Mouse (Mus musculus): Measurements from ENCODE around the gene Slc4a2. TPM values are rescaled to one million over a fixed set of nuclear protein-coding genes. Genes with fewer than 3 reads are reported as not detected.
A peak's percentile ranks its signal among the peaks of the same experiment; 100 is the strongest.

Gene Slc4a2
- total and polyA plus RNA-seq, 2 experiments from 2014 or later = 11.8 to 35.7 TPM

DNA sequence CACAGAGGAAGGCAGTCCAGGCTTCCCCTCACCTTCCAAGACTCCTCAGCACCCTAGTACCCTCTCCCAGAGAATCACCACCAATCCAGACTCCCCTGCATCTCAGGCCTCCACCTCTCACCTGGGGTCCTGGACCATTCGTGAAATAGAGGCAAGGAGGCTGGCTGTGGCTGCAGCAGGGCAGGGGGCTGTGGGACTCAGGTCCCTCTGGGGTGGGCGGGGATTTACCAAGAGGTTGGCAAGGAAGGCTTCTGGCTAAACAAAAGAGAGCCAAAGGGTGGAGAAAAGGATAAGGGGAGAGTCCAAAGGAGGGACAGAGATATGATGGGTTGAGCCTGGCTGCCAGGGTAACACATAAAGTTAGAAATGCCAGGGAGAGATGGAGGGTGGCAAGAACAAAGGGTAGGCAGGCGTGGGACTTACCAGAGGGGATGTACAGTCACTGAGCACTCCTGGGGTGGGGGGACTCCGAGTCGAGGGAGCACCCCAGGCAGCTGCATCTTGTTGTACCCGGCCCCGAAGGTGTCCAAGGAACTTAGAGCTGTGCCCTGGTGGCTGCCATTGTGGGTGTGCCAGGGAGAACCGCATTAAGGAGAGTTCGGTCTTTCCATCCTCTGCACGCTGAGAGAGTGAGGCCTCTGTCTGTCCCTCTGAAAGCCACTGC is 37.6 kb upstream of the Slc4a2 start:
- 0 out of 2 replicates have a peak, but pooled peaks cover 7% of the 10 kb centered on the region for H3K27me3 ChIP-seq (ENCODE audit: insufficient read depth, low read length)
- no peak overlapping the region for H3K9ac ChIP-seq (replicated peaks; ENCODE audit: low read length, poor library complexity, severe bottlenecking)
- H3K9me3 ChIP-seq (ENCODE audit: low read length) = no peaks in the 10 kb centered on the region
- TF ChIP-seq CTCF (IDR thresholded peaks at IDR 0.05) = no peak
- WGBS = 78% methylated on average over 10 of the region's 10 CpGs
- no peak for DNase-seq (ENCODE audit: low spot score)
- no peak for ATAC-seq (ENCODE audit: low FRiP score)
- peaks cover 25% of the 10 kb centered on the region for H3K4me1 ChIP-seq (ENCODE audit: insufficient read depth, low read length)
- H3K4me3 ChIP-seq (ENCODE audit: low read depth, low read length) = no peak overlapping the region
- H3K36me3 ChIP-seq (ENCODE audit: insufficient read depth, low read length) = no peaks in the 10 kb centered on the region
- no peak overlapping the region for H3K27ac ChIP-seq (ENCODE audit: low read depth, low read length)
- no peak overlapping the region for H3K4me2 ChIP-seq (ENCODE audit: low read depth, low read length, poor library complexity, severe bottlenecking)

GRCm38 (mm10) chr5:24387264-24388241 is 36.1 kb upstream of the Slc4a2 start:
- Histone ChIP-seq H3K36me3 (ENCODE audit: insufficient read depth, low read length) (no peaks in the 10 kb centered on the region), H3K4me1 (ENCODE audit: insufficient read depth, low read length) (peaks cover 25% of the 10 kb centered on the region), H3K9me3 (ENCODE audit: low read length) (no peaks in the 10 kb centered on the region), H3K27me3 (ENCODE audit: insufficient read depth, low read length) (0 out of 2 replicates have a peak, but pooled peaks cover 7% of the 10 kb centered on the region), H3K9ac (replicated peaks; ENCODE audit: low read length, poor library complexity, severe bottlenecking) (peak overlapping the region; percentile 69), H3K27ac (ENCODE audit: low read depth, low read length) (0 out of 2 replicates have a peak overlapping the region, but pooled peaks have one; percentile 18), H3K4me3 (ENCODE audit: low read depth, low read length) (peak overlapping the region; percentile 51), H3K4me2 (ENCODE audit: low read depth, low read length, poor library complexity, severe bottlenecking) (peak overlapping the region; percentile 96)
- peak; percentile 88 for DNase-seq (ENCODE audit: low spot score)
- under 1% methylated on average over 72 of the region's 73 CpGs for WGBS
- ATAC-seq (ENCODE audit: low FRiP score) = peak; percentile 35
- TF ChIP-seq CTCF (IDR thresholded peaks at IDR 0.05) = peak; percentile 70

DNA sequence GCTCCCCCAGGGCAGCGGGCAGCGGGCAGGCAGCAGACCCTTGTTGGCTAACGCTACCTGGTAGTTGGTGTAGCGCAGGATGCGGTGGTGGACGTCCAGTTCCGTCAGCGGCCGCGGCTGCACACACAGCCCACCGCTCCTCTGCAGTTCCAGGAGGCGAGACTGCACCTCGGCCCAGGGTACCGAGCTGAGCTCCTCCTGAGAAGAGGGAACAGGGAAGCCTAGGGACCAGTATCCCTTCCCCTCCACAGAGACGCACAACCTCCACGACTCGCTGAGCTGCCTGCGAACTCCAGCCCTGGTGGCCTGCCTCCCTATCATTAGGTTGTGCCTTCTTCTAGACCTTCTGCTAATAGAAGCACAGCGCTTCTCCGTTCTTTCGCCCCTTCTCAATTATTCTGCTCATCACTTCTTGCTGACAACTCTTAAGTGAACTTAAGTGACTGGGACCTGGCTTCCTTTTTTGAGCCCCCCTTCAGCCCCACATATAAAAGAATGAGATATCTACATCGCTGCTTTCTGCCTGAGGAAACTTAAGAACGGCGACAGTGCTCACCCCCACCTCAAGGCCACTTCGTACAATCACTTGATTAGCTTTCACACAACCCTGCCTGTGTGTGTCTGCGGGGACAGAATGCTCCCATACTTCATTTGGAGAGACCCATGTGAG is 35.3 kb upstream of the Slc4a2 start:
- H3K9ac ChIP-seq (replicated peaks; ENCODE audit: low read length, poor library complexity, severe bottlenecking) = peak overlapping the region; percentile 69
- 28% methylated on average over 23 of the region's 26 CpGs for WGBS
- H3K27me3 ChIP-seq (ENCODE audit: insufficient read depth, low read length) = 0 out of 2 replicates have a peak, but pooled peaks cover 7% of the 10 kb centered on the region
- ATAC-seq (ENCODE audit: low FRiP score) = no peak
- no peak for DNase-seq (ENCODE audit: low spot score)
- H3K4me3 ChIP-seq (ENCODE audit: low read depth, low read length) = peak overlapping the region; percentile 51
- no peaks in the 10 kb centered on the region for H3K36me3 ChIP-seq (ENCODE audit: insufficient read depth, low read length)
- peak overlapping the region; percentile 96 for H3K4me2 ChIP-seq (ENCODE audit: low read depth, low read length, poor library complexity, severe bottlenecking)
- H3K9me3 ChIP-seq (ENCODE audit: low read length) = no peaks in the 10 kb centered on the region
- no peak for TF ChIP-seq CTCF (IDR thresholded peaks at IDR 0.05)
- peaks cover 21% of the 10 kb centered on the region for H3K4me1 ChIP-seq (ENCODE audit: insufficient read depth, low read length)
- H3K27ac ChIP-seq (ENCODE audit: low read depth, low read length) = 0 out of 2 replicates have a peak overlapping the region, but pooled peaks have one; percentile 18

DNA sequence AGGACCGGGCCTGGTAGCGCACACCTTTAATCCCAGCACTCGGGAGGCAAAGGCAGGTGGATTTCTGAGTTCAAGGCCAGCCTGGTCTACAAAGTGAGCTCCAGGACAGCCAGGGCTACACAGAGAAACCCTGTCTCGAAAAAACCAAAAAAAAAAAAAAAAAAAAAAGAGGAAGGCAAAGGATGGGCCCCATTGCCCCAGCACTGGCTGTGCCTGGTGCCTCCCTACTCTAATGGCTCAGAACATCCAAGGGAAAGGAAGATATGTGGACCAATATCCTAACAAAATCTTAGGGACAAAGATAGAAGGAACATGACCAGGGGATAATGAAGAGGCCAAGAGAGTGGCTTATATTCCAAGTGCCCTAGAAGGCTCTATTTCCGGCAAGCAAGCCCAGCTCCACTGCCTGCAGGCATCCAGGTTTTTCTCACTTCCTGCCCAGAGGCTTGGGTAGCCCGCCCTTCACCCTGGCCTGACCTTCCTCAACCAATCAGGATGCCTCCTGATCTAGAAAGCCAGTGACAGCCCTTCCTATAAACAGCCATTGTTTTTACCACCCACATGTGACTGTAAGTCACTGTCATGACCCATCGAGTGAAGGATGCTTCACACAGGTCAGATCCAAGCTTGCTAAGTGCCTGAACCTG is 34.5 kb upstream of the Slc4a2 start:
- ATAC-seq (ENCODE audit: low FRiP score) (no peak), DNase-seq (ENCODE audit: low spot score) (peak; percentile 35)
- no peaks in the 10 kb centered on the region for H3K9me3 ChIP-seq (ENCODE audit: low read length)
- TF ChIP-seq CTCF (IDR thresholded peaks at IDR 0.05) = no peak
- no peaks in the 10 kb centered on the region for H3K36me3 ChIP-seq (ENCODE audit: insufficient read depth, low read length)
- 67% methylated on average over 6 of the region's 7 CpGs for WGBS
- H3K27ac ChIP-seq (ENCODE audit: low read depth, low read length) = no peak overlapping the region
- no peak overlapping the region for H3K9ac ChIP-seq (replicated peaks; ENCODE audit: low read length, poor library complexity, severe bottlenecking)
- H3K27me3 ChIP-seq (ENCODE audit: insufficient read depth, low read length) = 0 out of 2 replicates have a peak, but pooled peaks cover 7% of the 10 kb centered on the region
- peaks cover 18% of the 10 kb centered on the region for H3K4me1 ChIP-seq (ENCODE audit: insufficient read depth, low read length)
- no peak overlapping the region for H3K4me2 ChIP-seq (ENCODE audit: low read depth, low read length, poor library complexity, severe bottlenecking)
- H3K4me3 ChIP-seq (ENCODE audit: low read depth, low read length) = no peak overlapping the region

DNA sequence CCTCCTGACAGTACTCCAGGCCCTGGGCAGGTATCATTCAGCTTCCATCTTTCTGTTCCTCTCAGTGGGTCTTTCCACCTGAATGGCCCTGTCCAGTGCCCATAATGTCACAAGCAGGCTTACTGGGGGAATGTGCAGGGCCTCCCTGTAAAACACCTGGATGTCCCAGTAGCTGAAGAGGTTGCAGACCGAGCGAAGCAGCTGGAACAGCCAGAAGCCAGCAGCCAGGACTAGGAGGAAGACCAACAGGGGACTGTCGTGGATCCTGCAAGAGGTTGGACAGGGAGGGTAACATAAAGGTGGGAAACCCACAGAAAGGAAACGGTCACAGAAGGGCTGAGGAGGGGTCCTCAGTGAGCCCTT is 34.0 kb upstream of the Slc4a2 start:
- Histone ChIP-seq H3K4me1 (ENCODE audit: insufficient read depth, low read length) (peaks cover 13% of the 10 kb centered on the region), H3K27ac (ENCODE audit: low read depth, low read length) (no peak overlapping the region), H3K9ac (replicated peaks; ENCODE audit: low read length, poor library complexity, severe bottlenecking) (no peak overlapping the region), H3K4me2 (ENCODE audit: low read depth, low read length, poor library complexity, severe bottlenecking) (no peak overlapping the region), H3K4me3 (ENCODE audit: low read depth, low read length) (no peak overlapping the region), H3K9me3 (ENCODE audit: low read length) (no peaks in the 10 kb centered on the region), H3K36me3 (ENCODE audit: insufficient read depth, low read length) (no peaks in the 10 kb centered on the region), H3K27me3 (ENCODE audit: insufficient read depth, low read length) (0 out of 2 replicates have a peak, but pooled peaks cover 7% of the 10 kb centered on the region)
- no peak for DNase-seq (ENCODE audit: low spot score)
- 80% methylated on average over 4 of the region's 4 CpGs for WGBS
- no peak for TF ChIP-seq CTCF (IDR thresholded peaks at IDR 0.05)
- no peak for ATAC-seq (ENCODE audit: low FRiP score)
